Mouse (Mus musculus) inflammation-experienced regulatory T-cells, adult 6 months (primary cell): ENCODE results near the gene Trpd52l3. TPM values are rescaled to one million over a fixed set of nuclear protein-coding genes. Genes with fewer than 3 reads are reported as not detected.
"Not testable (repeated sequence)": the region's sequence is repeated elsewhere in the genome, so short reads cannot be mapped to it uniquely, and the experiment has no call there.

Source experiments
- ATAC-seq: one replicate; pipeline ENCODE4 v1.8.0; 2017
- polyA plus RNA-seq, 3 experiments: library from polyadenylated mRNA; unstranded; fragments of 100-300 nt; shearing (Covaris generic); gene quantifications; one replicate each; pipeline ENCODE4 v1.2.1; 2017

Gene Trpd52l3
- polyA plus RNA-seq = not detected

DNA sequence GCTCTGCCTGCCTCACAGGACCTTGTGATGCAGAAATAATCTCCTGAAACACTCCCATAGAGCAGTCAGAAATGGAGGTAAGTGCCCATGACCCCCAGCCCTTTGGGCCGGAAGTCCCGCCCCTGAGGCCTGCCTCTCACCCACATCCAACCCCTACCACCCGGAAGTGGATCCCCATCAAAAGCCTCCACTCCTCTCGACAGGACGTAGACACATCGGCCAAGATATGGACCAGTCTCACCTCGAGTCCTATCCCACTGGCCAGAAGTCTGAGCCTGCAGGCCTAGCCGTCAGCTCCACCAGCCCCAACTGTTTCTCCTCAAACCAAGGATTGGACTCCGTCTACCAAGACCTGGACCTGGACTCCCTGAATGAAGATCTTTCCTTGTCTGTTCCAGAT, at the start of gene Trpd52l3:
Gene Trpd52l3, plus strand, starts transcription at position 170 of the 400 bp plus-strand sequence.
- ATAC-seq = no peak

DNA sequence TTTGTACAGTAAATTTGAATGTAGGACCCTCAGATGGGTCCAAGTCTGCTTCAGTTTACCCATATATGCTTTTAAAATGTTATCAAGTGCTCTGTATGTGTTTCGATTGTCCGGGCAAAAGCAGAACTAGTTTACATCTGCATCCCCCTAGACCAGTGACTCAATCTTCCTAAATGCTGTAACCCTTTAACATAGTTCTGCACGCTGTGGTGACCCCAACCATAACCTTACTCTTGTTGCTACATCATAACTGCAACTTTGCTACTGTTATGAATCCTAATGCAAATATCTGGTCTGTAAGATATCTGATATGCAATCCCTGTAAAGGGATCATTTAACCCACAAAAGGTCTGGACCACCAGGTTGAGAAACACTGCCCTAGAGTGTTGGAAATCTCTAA, 49.8 kb upstream of the Trpd52l3 start:
- no peak for ATAC-seq

DNA sequence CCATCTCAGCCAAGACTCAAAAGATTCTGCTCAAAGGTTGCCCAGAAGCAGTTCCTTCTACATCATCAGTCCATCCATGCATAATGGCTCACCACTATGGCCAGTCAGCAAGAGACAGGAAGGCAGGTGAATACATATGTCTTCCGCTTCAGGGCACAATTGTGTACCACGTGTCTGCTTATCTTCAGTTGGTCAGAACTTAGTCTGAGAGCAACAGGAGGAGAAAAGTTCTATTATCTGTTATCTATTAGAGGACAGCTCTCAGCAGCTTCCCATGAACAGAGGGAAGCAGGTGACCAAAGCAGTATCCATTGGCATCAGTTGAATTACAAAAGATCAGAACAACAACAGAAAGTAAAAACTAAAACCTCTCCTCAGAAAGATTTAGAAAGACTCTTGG, 48.1 kb upstream of the Trpd52l3 start:
- no peak for ATAC-seq

DNA sequence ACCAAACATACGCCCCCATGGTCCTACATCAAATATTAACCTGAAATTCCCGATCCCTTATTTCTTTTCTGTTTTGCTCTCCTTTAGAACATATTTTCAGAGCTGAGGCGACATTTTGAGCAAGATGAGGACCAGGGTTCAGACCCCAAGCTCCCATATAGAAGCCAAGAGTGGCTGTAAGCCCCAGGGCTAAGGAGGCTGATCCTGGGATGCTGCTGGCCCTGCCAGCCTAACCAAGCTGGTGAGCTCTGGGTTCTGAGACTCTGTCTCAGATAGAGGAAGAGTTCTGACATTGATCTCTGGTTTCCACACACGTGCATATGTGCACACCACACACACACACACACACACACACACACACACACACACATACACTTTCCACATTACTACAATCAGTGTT, 42.7 kb upstream of the Trpd52l3 start:
- ATAC-seq = no peak

DNA sequence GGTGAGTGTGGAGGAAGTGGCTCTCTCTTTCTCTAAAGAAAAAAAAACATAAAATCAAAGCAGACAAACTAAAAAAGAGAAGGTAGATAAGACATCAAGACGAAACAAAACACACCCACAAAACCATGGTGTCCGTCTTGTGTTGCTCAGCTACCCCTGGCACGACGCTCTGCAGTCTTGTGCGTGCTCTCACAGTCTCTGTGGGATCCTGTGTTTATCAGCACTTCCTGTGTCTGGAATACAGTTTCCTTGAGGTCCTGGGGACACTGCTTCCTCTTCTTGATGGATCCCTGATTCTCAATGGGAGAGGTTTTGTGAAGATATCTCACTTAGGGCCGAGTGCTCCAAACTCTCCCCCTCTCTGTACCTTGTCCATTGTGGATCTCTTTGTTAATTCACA, 41.7 kb upstream of the Trpd52l3 start:
- no peak for ATAC-seq

DNA sequence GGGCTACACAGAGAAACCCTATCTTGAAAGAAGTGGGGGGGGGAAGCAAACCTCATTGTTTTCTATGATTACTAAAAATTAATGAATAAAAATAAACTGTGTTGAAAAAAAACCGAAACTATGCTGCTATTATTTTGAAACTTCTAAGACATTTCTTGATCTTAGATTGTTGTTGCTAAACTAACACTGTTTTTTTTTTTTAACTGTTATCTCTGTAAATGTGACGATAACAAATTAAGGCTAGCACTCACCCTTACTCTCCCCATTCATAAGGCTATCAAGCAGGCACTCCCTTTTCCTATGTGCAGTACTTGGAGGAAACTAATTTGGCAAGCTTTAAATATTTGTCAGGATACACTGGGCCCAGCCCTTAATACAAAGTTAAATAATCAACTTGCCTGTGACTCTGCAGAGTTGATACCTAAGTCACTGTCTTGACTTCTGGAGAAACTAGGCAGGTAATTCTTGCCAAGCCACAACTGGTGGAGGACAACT, 39.9 kb upstream of the Trpd52l3 start:
- ATAC-seq = no peak

DNA sequence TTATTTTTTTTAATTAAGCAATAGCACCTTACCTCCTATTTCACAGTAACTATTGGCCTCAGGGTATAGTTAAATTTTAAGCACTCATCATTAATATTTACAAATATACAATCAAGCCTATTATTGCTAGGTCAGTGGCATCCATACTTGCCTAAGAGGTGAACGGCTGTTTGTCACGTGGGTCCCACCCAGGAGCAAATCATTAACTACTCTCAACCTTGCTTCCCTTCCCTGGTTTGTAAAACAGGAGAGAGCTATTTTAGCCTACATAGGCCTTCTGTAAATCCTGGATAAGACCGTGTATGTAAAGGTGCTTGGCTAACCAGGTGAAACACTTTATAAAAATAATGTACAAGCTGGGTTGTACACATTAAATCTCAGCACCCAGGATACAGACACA, 35.6 kb upstream of the Trpd52l3 start:
- no peak for ATAC-seq

DNA sequence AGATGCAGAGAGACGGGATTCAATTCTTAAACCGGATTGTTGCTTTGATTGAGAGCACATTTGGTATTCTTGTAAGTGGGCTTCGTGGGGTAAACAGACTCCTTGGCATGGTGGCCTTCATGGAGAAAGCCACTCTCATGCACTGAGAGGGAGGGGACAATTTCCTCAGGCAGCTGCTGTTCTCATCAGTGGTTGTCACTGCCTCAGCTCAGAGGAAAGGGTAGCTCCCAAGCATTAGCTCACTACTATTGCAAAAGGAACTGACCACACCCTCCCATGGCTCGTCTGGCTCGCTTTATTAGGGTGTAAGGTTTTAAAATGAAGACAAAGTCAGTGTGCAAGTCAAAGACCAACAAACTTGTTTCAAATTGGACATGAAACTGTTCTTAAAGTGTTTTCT, 30.2 kb upstream of the Trpd52l3 start:
- ATAC-seq = no peak

DNA sequence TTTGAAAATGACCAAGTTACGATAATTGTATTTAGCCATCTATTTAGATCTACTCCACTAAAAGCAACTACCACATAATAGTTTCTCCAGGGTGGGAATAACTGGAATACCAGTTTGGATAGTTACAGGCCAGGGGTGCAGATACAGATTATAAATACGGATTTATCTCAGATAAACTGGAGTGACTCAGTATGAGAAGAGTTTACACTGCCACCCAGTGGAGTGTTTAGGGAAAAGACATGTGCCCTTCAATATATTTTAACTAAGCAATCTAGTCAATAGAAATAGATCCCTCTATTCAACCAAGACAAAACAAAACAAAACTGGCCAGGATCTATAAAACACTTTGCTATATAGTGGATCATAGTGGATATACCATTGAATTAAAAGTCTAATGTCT, 24.7 kb upstream of the Trpd52l3 start:
- no peak for ATAC-seq

DNA sequence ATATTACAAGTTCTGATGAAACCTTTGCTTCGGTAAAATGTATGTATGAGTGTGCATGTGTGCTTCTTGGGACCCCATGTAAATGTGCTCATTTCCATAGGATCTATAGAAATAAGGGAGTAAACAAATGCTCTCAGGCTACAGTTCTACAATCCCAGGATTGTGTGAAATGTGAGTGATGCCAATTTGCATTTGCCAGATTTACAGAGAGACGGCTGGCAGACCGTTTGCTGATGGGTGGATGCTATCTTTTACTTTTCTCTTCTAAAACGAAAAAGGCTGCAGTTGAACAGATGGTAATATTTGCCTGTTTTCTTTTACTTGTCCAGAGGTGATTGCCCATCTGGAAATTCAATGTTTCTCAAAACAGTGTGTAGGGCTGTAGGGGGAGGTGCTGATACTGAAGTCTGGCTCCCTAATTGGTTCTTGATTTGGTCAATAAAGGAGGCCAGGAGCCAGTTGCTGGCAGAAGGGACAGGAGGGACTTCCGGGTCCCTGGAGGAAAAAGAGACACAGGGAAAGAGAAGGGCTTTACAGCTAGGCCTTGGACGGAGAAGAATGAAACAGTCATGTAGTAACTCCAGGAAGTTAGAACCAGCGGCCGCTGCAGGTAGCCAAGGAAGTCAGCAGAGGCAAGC, 24.0 kb upstream of the Trpd52l3 start:
- no peak for ATAC-seq

DNA sequence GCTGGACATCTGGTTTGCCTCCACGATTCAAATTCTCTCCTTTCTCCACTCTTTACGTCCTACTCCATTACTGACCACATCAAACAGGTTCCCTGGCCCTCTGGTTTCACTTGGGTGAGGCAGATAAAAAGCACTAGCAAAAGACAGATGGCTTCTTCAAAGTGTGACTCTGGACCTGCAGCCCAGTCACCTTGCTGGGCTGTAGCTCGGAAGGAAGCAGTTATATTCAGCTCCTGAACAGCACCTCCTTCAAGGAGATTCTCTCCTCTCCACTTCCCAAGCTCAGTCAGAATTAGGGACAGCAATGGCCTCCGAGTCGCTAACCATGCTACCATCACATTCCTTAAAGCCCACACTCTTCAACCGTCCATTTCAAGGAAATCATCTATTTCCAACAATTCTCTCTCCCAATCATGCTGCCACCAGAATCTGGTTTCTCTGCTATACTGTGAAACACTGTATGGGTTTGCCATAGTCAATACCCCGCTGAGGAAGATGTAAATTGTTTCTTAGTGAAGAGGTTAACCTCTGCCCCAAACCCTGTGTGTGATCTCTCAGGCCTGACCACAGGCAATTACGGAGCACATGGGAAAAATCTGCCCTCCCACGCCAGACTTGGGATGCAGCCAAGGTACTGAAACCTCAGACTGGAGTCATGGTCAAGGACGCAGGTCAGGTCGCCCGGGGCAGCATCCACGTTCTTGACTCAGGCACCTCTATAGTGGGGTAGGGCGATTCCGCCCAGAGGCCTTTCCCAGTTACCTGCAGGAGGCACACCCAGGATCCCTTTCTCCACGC, 19.2 kb upstream of the Trpd52l3 start:
- ATAC-seq = no peak

DNA sequence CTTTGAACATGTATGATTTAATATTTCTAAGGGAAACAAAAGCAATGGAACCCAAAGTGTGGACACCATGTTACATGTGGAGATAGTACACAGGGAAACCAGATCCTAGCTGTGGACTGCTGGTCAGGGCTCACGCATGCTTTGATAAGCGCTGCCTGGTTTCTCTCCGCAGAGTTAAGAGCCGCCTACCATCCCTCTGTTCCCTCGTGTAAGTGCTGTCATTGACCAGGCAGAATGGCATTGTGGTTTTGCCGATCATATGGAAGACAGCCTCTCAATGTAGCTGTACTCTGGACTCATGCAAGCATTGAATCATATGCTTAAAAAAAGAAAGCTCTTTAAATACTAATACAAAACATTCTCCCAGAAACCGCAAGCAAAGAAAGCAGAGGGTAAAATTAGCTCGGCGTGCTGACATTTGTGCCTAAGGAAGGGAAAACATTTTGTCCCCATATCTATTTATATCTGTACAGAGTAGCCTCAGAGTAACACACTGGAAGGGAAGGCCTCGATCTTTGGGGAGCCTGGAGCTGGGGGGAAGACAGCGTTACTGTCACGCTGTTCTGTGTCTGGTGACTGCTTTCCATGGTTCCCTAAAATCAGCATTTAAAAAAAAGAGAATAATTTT, 17.0 kb upstream of the Trpd52l3 start:
- no peak for ATAC-seq

DNA sequence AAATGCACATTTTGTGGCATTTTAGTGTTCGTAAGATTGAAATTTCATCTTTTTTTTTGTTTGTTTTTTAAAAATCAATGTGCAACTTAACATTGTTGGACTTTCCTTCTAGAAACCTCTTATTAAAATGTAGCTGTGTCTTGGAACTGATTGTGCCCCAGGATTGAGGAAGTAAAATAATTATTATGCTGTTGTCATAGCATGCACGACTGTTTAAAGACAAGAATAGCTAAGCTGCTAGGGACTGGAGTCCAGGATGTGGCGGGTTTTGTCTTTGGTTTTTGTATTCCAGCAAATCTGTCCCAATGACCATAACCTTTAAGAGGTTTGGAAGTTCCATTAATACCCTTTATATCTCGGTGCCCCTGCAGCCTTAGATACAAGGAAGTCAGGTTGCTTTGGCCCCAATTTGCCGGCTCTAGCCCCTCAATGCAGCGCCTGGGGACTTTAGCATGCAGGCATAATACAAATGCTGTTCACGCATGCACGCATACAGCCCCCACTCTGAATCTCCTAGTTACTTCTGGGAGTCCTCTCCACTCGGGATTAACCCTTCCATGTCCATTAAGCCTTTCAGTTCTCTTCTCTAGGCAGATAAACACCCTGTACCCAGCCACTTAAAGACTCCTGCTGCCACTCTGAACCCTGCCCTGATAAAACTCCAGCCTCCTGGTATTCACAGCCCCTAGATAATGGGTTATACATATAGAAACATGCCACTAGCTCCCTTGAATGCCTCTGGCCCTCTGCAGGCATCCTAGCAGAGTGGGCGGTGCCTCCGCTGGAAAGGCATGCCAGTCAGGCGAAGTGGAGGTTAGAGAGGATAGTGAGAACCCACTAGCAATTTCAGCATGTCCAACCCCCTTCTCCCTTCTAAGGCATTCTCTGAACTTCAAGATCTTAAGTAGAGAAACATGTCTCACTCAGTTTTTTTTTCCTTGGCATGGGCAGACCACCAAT, 2.9 kb upstream of the Trpd52l3 start:
- ATAC-seq = no peak

DNA sequence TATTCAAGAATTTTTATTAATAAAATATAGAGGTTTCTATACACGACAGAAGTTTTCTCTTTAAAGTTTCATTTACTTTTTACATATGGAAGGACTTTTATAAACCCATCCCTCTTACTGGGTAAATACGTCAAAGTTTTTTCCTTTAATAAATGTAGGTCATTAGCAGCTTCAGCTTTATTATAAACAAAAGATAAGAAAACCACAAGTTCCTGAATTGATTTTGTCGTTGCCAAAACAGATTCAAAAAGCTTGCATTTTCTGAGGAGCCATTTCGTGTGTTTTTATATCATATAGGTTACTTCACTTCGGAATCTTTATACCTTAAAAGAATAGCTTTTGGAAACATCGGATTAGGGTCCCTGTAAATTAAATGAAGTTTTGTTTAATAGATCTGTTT, 2.0 kb upstream of the Trpd52l3 start:
- ATAC-seq = no peak

DNA sequence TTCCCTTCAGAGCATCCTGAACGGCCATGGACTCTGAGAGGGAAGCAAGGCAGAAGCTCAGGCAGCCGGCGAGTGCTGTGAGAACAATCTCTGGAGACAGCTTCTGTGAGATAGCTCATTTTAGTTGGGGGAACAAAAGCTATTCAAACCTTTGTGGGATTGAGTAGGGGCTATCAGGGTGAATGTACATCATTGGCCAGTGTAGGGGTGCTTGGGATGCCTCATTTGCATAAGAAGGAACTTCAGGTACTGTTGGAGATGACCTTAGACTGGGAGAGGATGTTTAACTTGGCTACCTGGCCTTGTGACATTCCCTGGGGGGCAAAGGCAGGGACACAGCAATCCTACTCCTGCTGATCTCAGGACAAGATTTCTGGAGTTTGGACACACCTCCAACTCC, 2.8 kb downstream of the Trpd52l3 start:
- ATAC-seq = no peak

DNA sequence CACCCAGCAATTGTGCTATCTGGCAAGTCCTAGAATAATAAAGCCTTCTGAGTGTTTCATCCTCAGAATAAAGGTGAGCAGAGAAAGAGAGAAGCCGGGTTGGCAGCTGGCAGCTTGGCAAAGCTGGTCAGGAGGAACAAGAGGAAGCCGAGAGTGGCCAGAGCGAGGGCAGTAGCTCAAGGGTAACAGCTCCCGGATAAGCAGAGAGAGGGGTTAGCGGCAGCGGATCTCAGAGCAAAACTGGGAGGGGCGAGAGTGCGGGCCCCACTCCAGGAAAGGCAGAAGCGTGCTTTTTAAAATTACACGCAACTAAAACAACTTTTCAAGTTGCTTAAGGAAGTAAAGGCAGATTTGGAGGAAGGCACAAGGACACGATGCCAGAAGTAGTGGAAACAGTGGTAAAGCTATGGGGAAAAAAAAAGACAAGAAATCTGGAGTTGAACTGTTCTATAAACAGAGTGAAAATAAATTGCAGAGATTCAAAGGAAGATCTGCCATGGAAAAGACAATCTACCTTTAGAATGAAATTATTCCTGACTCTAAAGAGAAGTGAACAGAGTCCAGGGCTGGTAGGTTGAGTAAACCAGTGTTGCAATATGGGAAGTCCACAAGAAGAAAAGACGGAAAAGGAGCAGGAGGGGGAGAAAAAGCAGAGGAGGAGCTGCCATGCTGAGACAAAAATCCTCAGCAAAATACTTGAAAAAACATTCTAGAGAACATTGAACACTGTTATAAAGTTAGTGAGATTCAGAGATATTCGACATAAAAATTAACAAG, 7.1 kb downstream of the Trpd52l3 start:
- no peak for ATAC-seq

DNA sequence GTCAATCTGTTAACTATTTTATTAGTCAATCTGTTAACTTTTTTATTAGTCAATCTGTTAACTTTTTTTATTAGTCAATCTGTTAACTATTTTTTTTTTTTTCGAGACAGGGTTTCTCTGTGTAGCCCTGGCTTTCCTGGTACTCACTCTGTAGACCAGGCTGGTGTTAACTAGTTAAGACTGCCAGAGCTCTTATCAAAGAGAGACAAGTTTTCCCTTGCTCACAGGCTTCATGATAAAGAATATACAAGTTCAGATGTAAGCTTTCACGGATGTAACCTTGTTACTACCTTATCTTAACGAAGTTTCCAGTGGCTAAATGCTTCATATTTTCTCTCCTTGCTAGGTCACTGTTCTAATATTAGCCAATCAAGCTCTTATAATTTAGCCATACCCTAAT, 10.7 kb downstream of the Trpd52l3 start:
- ATAC-seq = no peak

DNA sequence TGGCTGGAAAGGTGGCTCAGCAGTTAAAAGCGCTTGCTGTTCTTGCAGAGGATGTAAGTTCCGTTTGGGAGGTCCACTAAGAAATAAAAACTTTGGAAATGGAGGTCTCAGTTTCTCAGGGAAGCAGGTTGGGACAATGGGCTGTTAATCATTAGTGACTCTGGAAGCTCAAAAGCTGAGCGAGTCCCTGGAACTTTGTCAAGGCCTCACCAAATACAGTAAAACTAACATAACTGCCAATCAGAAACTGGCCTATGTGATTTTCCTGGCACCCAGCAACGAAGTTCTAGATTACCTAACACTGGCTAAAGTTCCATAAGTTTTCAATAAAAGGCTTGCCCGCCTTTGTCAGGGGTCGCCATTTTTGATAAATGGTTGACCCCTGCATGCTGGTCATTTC, 12.6 kb downstream of the Trpd52l3 start:
- no peak for ATAC-seq

DNA sequence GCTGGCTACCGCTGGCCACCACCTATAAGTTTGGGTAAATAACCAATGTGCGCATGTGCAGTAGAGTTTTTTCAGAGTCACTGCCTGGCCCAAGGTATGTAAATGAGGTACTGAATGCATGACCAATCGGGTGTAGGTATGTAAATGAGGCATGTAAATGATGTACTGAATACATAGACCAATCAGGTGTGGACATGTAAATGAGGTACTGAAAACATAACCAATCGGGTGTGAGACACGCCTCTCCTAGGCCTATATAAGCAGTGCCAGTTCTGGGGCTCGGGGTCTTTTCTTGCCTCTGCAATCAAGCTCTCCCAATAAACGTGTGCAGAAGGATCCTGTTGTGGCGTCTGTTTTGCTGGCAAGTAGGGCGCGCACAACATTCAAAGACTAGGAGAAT, 19.8 kb downstream of the Trpd52l3 start:
- ATAC-seq = not testable (repeated sequence)

DNA sequence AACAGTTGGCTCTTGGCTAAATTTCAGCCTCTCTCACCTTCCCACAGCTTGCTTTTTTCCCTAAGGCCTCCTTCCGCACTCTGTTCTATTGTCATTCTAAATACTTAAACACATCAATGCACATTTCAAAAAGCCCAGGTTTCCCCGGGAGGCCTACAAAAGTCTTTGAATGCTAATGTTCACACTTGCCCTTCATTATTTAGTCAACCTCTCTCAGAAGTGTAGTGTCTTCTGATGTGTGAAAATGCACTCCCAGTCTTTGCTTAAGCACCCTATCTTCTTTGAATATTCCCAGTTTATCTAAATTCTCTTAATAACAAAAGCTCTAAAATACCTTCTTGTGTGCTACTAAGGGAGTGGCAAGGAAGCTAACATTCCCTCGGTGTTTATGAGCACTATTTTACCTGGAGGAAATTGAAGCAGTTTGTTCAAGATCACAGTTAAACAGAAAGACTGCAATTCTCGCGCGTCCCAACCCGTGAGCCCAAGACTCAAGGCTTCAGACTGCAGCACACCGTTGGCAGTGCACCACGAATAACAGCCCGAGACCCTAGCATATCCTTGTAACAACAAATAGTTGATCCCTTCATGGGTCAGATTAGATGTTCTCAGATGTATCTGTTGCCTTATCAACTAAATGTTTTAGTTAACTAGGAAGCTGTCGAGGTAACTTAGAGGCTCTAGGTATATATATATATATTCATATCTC, 25.6 kb downstream of the Trpd52l3 start:
- no peak for ATAC-seq
